Mouse (Mus musculus): ENCODE results near the gene Slc6a20b. TPM values are rescaled to one million over a fixed set of nuclear protein-coding genes. Genes with fewer than 3 reads are reported as not detected.
"Not testable (repeated sequence)": the region's sequence is repeated elsewhere in the genome, so short reads cannot be mapped to it uniquely, and the experiment has no call there.

The Slc6a20b gene
- 0.24 and 0.30 TPM in 2 replicates for polyA plus RNA-seq (2015; fragmentation: Nextera tagmentation; extraction: Ambion mirVana)

DNA sequence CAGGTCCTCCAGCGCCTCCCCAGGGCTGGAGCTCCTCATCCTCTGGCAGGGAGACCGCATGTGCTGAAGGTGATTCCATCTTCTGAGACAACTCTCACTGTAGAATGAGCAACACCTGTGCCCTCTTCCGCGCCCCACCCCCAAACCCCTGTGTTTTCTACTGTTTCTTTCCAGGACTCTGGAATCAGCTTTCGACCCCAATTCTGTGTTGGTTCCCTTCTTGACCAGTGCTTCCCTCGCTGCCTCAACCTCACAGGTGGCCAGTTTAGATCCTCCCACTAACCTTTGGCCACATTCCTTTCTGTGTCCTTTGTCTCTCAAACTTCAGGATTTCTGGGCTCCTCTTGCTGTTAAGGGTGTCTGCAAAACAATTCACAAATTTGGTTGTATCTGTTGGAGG, at the start of gene Slc6a20b:
Gene Slc6a20b (minus strand): TSS at position 285 of the 400 bp plus-strand sequence.
- no peaks in the 10 kb centered on the region for H3K9me3 ChIP-seq
- 91% methylated on average over 6 of the region's 6 CpGs for WGBS
- no peak within 1 kb of the TSS for H3K4me2 ChIP-seq (replicated peaks)
- no peaks in the 10 kb centered on the region for H3K36me3 ChIP-seq
- H3K27me3 ChIP-seq, result no peaks in the 10 kb centered on the region
- H3K9ac ChIP-seq (replicated peaks), result no peak within 1 kb of the TSS
- H3K4me1 ChIP-seq (replicated peaks), result no peaks in the 10 kb centered on the region
- no peak within 1 kb of the TSS for H3K4me3 ChIP-seq (replicated peaks)
- no peak within 1 kb of the TSS for H3K27ac ChIP-seq
- ATAC-seq, result no peak

DNA sequence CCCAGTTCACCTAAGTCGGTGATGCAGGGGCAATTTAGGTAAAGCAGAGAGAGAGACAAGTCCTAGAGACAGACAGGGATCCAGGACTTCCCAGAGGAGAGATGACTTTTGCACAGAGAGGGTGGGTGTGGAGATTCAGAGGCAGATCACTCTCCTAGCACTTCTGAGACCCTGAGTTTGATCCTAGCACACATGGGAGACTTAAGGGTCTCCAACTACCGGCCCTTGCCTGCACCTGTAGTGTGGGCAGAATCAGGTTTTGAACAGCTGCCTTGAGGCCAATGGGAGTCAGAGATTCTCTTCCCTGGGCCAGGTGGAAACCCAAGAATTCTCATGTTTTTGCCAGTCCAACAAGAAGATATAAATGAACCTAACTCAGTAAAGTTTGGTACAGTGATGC, 46.8 kb upstream of the Slc6a20b start:
- H3K9ac ChIP-seq (replicated peaks), result no peak overlapping the region
- no peaks in the 10 kb centered on the region for H3K9me3 ChIP-seq
- H3K27me3 ChIP-seq, result peaks cover 59% of the 10 kb centered on the region
- no peak overlapping the region for H3K27ac ChIP-seq
- H3K4me1 ChIP-seq (replicated peaks), result peaks cover 11% of the 10 kb centered on the region
- 33% methylated on average over 2 of the region's 2 CpGs for WGBS
- no peaks in the 10 kb centered on the region for H3K36me3 ChIP-seq
- no peak for ATAC-seq
- peak overlapping the region; percentile 47; the same call in 1 of the 2 replicates for H3K4me3 ChIP-seq (replicated peaks)
- peak overlapping the region; percentile 75 for H3K4me2 ChIP-seq (replicated peaks)

DNA sequence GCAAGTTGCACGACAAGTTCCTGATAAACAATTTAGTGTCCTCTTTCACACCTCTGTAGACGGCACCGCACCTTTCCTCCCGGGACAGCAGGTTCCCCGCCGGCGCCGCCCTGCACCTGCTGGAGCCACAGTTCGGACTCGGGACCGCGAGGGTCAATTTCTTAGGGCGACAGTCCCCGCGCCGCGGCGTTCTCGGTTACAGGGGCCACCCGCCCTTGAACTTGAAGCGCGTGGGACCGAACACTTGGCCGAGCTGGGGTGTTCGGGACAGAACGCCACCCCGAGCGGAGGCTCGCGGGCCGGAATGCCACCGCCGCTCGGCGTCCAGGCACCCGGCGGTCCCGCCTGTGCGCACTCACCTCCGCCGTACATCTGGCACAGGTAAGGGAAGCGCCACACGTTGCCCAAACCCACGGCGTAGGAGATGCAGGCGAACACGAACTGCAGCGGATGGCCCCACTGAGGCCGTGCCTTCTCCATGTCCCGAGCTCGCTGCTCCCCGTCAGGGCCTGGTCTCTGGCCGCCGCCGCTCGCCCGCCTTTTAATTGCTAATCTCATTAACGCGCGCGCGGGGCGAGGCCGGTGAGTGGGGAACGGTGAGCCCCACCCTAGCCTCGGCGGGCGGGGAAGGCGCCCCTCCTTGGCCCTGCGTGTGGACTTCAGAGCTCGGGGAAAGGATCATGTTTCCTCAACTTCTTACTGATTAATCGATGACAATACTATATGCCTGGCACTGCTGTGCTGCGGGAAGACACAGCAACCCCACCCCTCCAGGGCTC, 46.2 kb upstream of the Slc6a20b start, which contains the start of the genes Ccr9 and Slc6a20a:
Gene Ccr9 (plus strand): TSS at position 113 of the 779 bp plus-strand sequence.
Gene Slc6a20a (minus strand): TSS at position 559 of the 779 bp plus-strand sequence.
- Histone ChIP-seq H3K4me1 (replicated peaks) (peaks cover 11% of the 10 kb centered on the region), H3K9me3 (no peaks in the 10 kb centered on the region), H3K9ac (replicated peaks) (peak within 1 kb of the TSS; percentile 53), H3K27ac (no peak within 1 kb of the TSS), H3K27me3 (peaks cover 59% of the 10 kb centered on the region), H3K4me3 (replicated peaks) (peak within 1 kb of the TSS; percentile 47), H3K36me3 (no peaks in the 10 kb centered on the region), H3K4me2 (replicated peaks) (peak within 1 kb of the TSS; percentile 75)
- under 1% methylated on average over 73 of the region's 73 CpGs for WGBS
- peak; percentile 75 for ATAC-seq

DNA sequence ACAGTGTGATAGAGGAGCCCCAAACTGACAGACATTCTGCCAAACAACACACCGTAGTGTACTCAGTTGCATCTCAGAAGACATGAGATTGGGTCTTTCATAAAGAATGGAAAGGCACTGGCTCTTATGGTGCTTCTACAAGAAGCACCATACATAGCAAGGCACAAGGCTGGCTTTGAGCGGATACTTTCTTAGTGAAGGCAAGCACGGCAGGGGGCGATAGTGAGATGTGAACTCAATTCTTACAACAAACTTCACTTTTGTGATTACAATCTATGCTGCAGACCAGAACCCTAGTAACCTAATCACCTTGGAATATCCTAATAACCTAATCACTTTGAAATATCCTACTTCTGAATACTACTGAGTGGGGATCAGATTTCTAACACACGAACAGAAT, 33.3 kb upstream of the Slc6a20b start:
- no peak overlapping the region for H3K27ac ChIP-seq
- 58% methylated on average over 5 of the region's 5 CpGs for WGBS
- no peaks in the 10 kb centered on the region for H3K4me1 ChIP-seq (replicated peaks)
- H3K36me3 ChIP-seq, result no peaks in the 10 kb centered on the region
- H3K4me2 ChIP-seq (replicated peaks), result no peak overlapping the region
- H3K4me3 ChIP-seq (replicated peaks), result no peak overlapping the region
- H3K27me3 ChIP-seq, result no peaks in the 10 kb centered on the region
- no peak overlapping the region for H3K9ac ChIP-seq (replicated peaks)
- H3K9me3 ChIP-seq, result no peaks in the 10 kb centered on the region
- no peak for ATAC-seq

DNA sequence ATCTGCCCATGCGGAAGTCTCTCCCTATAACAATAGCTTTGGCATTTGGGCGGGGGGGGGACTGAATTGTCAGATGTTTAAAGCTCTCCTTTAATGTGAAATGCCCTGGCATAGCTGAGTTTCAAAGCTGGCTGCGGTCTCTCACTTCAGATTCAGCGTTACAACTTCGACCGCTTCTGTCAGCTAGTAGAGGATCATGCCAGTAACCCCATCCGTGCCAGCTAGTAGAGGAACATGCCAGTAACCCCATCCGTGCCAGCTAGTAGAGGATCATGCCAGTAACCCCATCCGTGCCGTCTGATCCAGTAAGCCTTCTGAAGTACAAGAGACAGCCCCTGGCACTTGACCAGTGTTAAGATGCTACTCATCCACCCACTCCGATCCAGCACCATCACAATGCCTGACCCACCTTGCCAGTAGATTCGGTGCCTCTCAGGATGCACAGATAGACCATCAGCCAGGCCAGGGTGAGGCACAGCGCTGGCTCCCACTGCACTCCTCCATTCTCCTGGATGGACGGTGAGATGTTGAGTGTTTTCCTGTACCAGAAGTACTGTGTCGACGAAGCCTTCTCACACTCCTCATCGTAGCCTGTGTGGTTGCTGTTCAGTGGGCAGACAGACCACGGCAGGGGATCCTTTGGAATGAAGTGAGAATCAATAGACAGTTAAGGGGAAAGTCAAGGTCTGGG, 27.8 kb upstream of the Slc6a20b start:
- H3K4me3 ChIP-seq (replicated peaks); H3K4me2 ChIP-seq (replicated peaks); H3K27ac ChIP-seq; H3K4me1 ChIP-seq (replicated peaks); H3K9me3 ChIP-seq; H3K36me3 ChIP-seq; H3K9ac ChIP-seq (replicated peaks); H3K27me3 ChIP-seq; ATAC-seq: not testable (repeated sequence)
- WGBS, result 85% methylated on average over 18 of the region's 18 CpGs

GRCm38 (mm10) chr9:123658981-123659380, 26.6 kb upstream of the Slc6a20b start:
- H3K36me3 ChIP-seq, result no peaks in the 10 kb centered on the region
- H3K4me3 ChIP-seq (replicated peaks), result no peak overlapping the region
- ATAC-seq, result no peak
- no peak overlapping the region for H3K9ac ChIP-seq (replicated peaks)
- no peaks in the 10 kb centered on the region for H3K4me1 ChIP-seq (replicated peaks)
- H3K27ac ChIP-seq, result no peak overlapping the region
- H3K4me2 ChIP-seq (replicated peaks), result no peak overlapping the region
- H3K9me3 ChIP-seq, result no peaks in the 10 kb centered on the region
- no peaks in the 10 kb centered on the region for H3K27me3 ChIP-seq

- no peak overlapping the region for H3K9ac ChIP-seq (replicated peaks)
- no peak overlapping the region for H3K4me2 ChIP-seq (replicated peaks)
- H3K36me3 ChIP-seq, result no peaks in the 10 kb centered on the region
- no peak overlapping the region for H3K27ac ChIP-seq
- ATAC-seq, result no peak
- WGBS, result 86% methylated on average over 3 of the region's 3 CpGs
- H3K4me1 ChIP-seq (replicated peaks), result no peaks in the 10 kb centered on the region
- no peaks in the 10 kb centered on the region for H3K27me3 ChIP-seq
- H3K4me3 ChIP-seq (replicated peaks), result no peak overlapping the region
- no peaks in the 10 kb centered on the region for H3K9me3 ChIP-seq
Observed at GRCm38 (mm10) chr9:123657457-123657856, 25.1 kb upstream of the Slc6a20b start.

DNA sequence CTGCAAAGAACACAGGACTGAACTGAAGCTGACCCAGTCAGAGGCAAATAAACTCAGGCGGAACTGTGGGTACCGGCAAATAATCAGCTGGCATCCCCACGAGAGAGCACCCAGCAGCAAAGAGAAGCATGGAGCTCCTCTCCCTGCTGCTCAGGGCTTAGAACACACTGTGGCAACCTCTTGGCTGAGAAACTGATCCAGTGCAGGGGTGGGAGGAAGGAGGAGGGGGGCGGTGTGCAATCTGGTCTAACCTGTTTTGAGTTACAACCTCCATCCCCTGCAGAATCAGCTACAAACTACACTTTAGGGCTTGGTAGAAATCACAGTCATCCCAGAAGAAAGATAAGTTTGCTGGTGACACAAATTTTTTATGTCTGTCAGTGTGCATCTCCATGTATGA, 19.0 kb upstream of the Slc6a20b start:
- Histone ChIP-seq H3K4me2 (replicated peaks) (no peak overlapping the region), H3K27ac (no peak overlapping the region), H3K4me1 (replicated peaks) (no peaks in the 10 kb centered on the region), H3K9me3 (no peaks in the 10 kb centered on the region), H3K4me3 (replicated peaks) (no peak overlapping the region), H3K9ac (replicated peaks) (no peak overlapping the region), H3K36me3 (no peaks in the 10 kb centered on the region), H3K27me3 (no peaks in the 10 kb centered on the region)
- WGBS, result 56% methylated on average over 4 of the region's 4 CpGs
- ATAC-seq, result no peak

DNA sequence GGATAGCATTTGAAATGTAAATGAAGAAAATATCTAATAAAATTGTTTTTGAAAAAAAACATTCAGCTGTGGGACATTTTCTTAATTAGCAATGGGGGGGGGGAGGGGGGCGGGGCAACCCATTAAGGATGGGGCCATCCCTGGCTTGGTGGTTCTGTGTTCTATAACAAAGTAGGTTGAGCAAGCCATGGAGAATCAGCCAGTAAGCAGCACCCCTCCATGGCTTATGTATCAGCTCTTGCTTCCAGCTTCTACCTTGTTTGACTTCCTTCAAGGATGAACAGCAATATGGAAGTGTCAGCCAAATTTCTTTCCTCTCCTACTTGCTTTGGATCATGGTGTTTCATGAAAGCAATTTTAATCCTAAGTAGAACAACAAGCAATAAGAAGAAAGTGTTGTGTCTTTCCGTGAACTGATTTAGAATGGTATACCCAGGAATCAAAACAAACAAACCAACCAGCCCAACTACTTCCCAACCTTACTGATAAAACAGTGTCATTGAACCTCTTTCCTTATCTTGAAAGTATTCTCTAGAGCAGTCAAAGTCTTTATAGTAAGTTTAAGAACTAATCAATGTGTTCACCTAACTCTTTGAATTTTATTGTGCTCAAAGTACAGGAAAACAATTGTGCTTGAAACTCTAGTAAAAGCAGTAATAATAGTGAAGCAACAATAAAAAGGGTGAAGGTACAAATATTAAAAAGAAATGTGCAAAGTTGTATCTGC, 17.6 kb upstream of the Slc6a20b start:
- Histone ChIP-seq H3K27me3 (no peaks in the 10 kb centered on the region), H3K9ac (replicated peaks) (no peak overlapping the region), H3K4me3 (replicated peaks) (no peak overlapping the region), H3K27ac (no peak overlapping the region), H3K9me3 (no peaks in the 10 kb centered on the region), H3K4me2 (replicated peaks) (no peak overlapping the region), H3K36me3 (no peaks in the 10 kb centered on the region), H3K4me1 (replicated peaks) (no peaks in the 10 kb centered on the region)
- no peak for ATAC-seq
- WGBS, result 89% methylated on average over 2 of the region's 2 CpGs

DNA sequence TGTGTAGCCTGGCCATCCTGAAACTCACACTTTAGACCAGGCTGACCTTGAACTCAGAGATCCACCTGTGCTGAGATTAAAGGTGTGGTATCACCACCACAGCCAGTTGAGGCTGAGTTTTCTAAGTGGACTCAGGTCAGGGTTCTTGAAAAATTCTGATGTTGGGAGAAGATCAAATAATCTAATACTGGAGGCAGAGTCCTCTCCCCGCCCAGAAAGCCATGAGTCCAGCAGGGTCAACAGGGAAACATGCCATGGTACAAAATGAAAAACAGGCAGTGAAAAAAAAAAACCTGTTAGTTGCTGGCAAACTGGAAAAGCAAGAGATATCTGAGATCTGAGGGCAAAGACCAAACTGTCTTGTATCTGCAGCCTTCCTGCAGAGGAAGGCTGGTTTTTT, 7.7 kb upstream of the Slc6a20b start:
- no peaks in the 10 kb centered on the region for H3K9me3 ChIP-seq
- 78% methylated on average over 1 of the region's 1 CpGs for WGBS
- H3K4me2 ChIP-seq (replicated peaks), result no peak overlapping the region
- no peaks in the 10 kb centered on the region for H3K27me3 ChIP-seq
- no peak overlapping the region for H3K27ac ChIP-seq
- H3K36me3 ChIP-seq, result no peaks in the 10 kb centered on the region
- H3K4me3 ChIP-seq (replicated peaks), result no peak overlapping the region
- ATAC-seq, result no peak
- H3K4me1 ChIP-seq (replicated peaks), result no peaks in the 10 kb centered on the region
- no peak overlapping the region for H3K9ac ChIP-seq (replicated peaks)

- Histone ChIP-seq H3K36me3 (no peaks in the 10 kb centered on the region), H3K27ac (no peak overlapping the region), H3K9me3 (no peaks in the 10 kb centered on the region), H3K4me1 (replicated peaks) (no peaks in the 10 kb centered on the region), H3K4me2 (replicated peaks) (no peak overlapping the region), H3K9ac (replicated peaks) (no peak overlapping the region), H3K27me3 (no peaks in the 10 kb centered on the region), H3K4me3 (replicated peaks) (no peak overlapping the region)
- ATAC-seq, result no peak
- WGBS, result 77% methylated on average over 1 of the region's 1 CpGs
Observed at GRCm38 (mm10) chr9:123638668-123639089, 6.3 kb upstream of the Slc6a20b start.

DNA sequence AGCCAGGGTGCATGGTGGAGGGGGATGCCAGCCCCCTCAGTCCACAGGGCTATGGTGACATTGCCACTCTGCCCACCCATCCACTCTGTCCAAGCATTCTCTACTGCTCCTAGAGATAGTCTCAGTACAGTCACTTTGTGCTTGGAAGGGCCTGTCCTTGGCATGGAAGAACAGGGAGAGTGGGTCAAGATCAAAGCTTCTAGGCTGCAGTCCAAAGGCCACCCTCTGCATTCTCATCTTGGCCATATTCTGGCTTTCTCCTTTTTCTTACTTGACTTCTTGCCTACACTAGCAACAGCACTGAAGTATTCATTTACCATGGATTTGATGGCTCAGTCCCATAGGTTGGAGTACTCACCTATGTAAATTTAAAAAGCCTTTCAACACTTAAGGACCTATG, 5.9 kb upstream of the Slc6a20b start:
- H3K9me3 ChIP-seq, result no peaks in the 10 kb centered on the region
- H3K27ac ChIP-seq, result no peak overlapping the region
- H3K4me1 ChIP-seq (replicated peaks), result no peaks in the 10 kb centered on the region
- H3K9ac ChIP-seq (replicated peaks), result no peak overlapping the region
- no peak overlapping the region for H3K4me3 ChIP-seq (replicated peaks)
- no peak overlapping the region for H3K4me2 ChIP-seq (replicated peaks)
- no peaks in the 10 kb centered on the region for H3K36me3 ChIP-seq
- no peak for ATAC-seq
- H3K27me3 ChIP-seq, result no peaks in the 10 kb centered on the region
